Mouse (Mus musculus): ENCODE measurements around the gene Cyp27a1. TPM values are rescaled to one million over a fixed set of nuclear protein-coding genes. Genes with fewer than 3 reads are reported as not detected.

The Cyp27a1 gene
- polyA plus RNA-seq, 1 experiment from 2014 or later, result 8.9 TPM

DNA sequence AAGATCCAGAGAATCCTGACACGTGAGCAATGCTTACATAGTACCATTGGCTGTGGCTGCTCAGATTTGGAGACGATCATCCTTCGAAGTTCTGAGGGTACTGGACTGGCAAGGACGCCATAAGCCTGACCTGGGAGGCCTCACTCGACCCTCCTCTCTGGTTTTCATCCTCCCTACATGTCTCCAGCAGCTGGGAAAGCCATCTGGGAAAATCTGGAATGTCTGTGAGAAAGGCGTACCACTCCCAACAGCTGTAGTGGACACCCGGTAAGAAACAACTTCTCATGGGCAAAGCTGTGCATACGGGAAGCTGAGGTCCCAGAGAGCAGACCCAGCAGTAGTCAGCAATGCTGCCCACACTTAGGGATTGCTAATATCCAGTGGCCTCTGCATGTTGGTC is 38.8 kb downstream of the Cyp27a1 start:
- ATAC-seq (ENCODE audit: low read depth), result no peak
- Histone ChIP-seq H3K27me3 (ENCODE audit: control insufficient read depth, insufficient read depth, low read depth, low read length) (no peaks in the 10 kb centered on the region; the same call in 1 of the 2 replicates), H3K9me3 (replicated peaks; ENCODE audit: control insufficient read depth, low read length) (no peaks in the 10 kb centered on the region), H3K27ac (ENCODE audit: low read length) (no peak overlapping the region), H3K36me3 (ENCODE audit: control insufficient read depth, insufficient read depth) (no peaks in the 10 kb centered on the region), H3K4me1 (ENCODE audit: control insufficient read depth, low read depth, low read length) (no peaks in the 10 kb centered on the region; the same call in 1 of the 2 replicates), H3K9ac (ENCODE audit: low read depth, low read length) (no peak overlapping the region), H3K4me3 (ENCODE audit: low read depth, low read length) (no peak overlapping the region), H3K4me2 (ENCODE audit: low read depth, low read length) (no peak overlapping the region)
- 67% methylated on average over 8 of the region's 8 CpGs for WGBS (ENCODE audit: insufficient replicate concordance)

DNA sequence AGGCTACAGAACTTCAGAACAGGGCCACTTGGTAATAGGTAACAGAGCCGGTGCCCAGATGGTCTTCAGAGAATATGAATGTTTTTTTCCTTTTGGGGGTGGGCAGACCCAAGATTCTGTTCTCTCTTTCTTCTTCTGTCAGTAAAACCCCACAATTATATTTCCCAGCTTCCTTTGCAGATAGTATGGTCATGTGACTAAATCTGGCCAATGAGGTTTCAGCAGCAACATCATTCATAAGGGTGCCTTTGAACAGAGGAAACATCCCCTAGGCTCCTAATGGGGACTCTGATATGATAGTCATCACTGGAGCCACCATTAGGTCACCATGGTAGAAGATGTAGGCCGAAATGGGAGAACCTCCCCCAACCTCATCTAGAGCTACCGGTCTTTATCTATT is 39.5 kb downstream of the Cyp27a1 start:
- ATAC-seq (ENCODE audit: low read depth), result no peak
- Histone ChIP-seq H3K4me3 (ENCODE audit: low read depth, low read length) (no peak overlapping the region), H3K9me3 (replicated peaks; ENCODE audit: control insufficient read depth, low read length) (no peaks in the 10 kb centered on the region), H3K9ac (ENCODE audit: low read depth, low read length) (no peak overlapping the region), H3K27ac (ENCODE audit: low read length) (no peak overlapping the region), H3K4me1 (ENCODE audit: control insufficient read depth, low read depth, low read length) (no peaks in the 10 kb centered on the region; the same call in 1 of the 2 replicates), H3K4me2 (ENCODE audit: low read depth, low read length) (no peak overlapping the region), H3K36me3 (ENCODE audit: control insufficient read depth, insufficient read depth) (no peaks in the 10 kb centered on the region), H3K27me3 (ENCODE audit: control insufficient read depth, insufficient read depth, low read depth, low read length) (no peaks in the 10 kb centered on the region; the same call in 1 of the 2 replicates)
- 74% methylated on average over 3 of the region's 3 CpGs for WGBS (ENCODE audit: insufficient replicate concordance)

DNA sequence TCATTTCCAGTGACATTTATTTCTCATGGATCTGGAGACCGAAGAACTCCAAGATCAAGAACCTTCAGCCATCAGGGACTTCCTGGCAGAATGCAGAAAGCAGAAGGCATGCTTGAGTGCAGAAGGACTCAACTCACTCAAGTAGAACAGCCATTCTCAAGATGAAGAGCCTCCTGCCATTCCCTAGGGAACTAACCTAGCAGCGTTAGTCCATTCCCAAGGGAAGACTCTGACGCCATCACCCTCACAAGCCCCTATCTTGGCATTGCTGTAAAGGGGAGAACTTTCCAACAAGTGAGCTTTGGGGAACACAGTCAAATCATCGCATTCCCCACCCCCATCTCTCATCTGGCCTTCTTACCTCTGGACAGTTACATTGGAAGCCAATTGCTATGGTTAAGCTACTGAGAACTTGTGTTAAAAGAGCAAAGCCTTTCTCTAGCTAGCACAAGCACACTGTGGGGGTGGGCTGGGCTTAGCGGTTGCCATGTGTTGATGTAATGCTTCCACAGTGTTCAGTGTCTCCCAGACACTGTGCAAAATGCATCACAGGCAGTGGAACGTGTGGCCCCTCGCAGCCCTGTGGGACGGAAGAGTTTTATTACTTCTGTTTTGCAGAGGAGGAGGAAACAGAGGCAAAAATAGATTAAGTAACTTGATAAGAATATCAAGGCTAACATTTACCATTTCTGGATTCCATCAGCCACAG is 40.0 kb downstream of the Cyp27a1 start:
- Histone ChIP-seq H3K4me2 (ENCODE audit: low read depth, low read length) (no peak overlapping the region), H3K27ac (ENCODE audit: low read length) (no peak overlapping the region), H3K4me1 (ENCODE audit: control insufficient read depth, low read depth, low read length) (no peaks in the 10 kb centered on the region; the same call in 1 of the 2 replicates), H3K36me3 (ENCODE audit: control insufficient read depth, insufficient read depth) (no peaks in the 10 kb centered on the region), H3K9me3 (replicated peaks; ENCODE audit: control insufficient read depth, low read length) (no peaks in the 10 kb centered on the region), H3K9ac (ENCODE audit: low read depth, low read length) (no peak overlapping the region), H3K4me3 (ENCODE audit: low read depth, low read length) (no peak overlapping the region), H3K27me3 (ENCODE audit: control insufficient read depth, insufficient read depth, low read depth, low read length) (no peaks in the 10 kb centered on the region; the same call in 1 of the 2 replicates)
- 59% methylated on average over 8 of the region's 8 CpGs for WGBS (ENCODE audit: insufficient replicate concordance)
- no peak for ATAC-seq (ENCODE audit: low read depth)

DNA sequence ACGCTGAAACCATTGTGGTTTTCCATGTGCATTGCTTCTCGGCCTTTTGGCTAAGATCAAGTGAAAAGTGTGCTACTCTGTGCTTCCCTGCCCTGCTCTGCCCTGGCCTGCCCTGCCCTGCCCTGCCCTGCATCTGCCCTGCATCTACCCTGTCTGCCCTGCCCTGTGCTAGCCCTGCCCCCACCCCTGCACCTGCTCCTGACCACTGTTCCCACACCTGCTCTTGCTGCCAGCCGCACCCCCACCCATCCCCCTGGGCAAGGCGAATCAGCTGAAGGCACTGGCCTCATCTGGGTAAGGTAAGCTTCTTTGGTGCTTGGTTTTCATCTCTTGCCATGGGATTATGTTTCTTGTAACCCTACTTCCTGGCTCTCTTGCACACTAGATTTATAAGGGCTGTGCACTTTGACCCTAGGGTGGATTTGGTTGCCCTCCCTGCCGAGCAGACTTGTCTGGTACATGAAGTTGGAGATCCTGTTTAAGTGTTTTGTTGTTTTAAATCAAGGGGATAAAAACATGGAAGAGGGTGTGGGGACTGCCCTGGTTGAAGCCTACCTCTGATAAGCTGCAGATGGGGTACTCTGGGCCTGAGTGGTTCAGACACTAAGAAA is 40.9 kb downstream of the Cyp27a1 start:
- H3K4me2 ChIP-seq (ENCODE audit: low read depth, low read length), result no peak overlapping the region
- no peak for ATAC-seq (ENCODE audit: low read depth)
- no peaks in the 10 kb centered on the region for H3K27me3 ChIP-seq (ENCODE audit: control insufficient read depth, insufficient read depth, low read depth, low read length)
- no peaks in the 10 kb centered on the region for H3K36me3 ChIP-seq (ENCODE audit: control insufficient read depth, insufficient read depth)
- WGBS (ENCODE audit: insufficient replicate concordance), result 52% methylated on average over 5 of the region's 5 CpGs
- H3K9me3 ChIP-seq (replicated peaks; ENCODE audit: control insufficient read depth, low read length), result no peaks in the 10 kb centered on the region
- H3K4me1 ChIP-seq (ENCODE audit: control insufficient read depth, low read depth, low read length), result no peaks in the 10 kb centered on the region; the same call in 1 of the 2 replicates
- H3K27ac ChIP-seq (ENCODE audit: low read length), result no peak overlapping the region
- no peak overlapping the region for H3K4me3 ChIP-seq (ENCODE audit: low read depth, low read length)
- H3K9ac ChIP-seq (ENCODE audit: low read depth, low read length), result no peak overlapping the region

DNA sequence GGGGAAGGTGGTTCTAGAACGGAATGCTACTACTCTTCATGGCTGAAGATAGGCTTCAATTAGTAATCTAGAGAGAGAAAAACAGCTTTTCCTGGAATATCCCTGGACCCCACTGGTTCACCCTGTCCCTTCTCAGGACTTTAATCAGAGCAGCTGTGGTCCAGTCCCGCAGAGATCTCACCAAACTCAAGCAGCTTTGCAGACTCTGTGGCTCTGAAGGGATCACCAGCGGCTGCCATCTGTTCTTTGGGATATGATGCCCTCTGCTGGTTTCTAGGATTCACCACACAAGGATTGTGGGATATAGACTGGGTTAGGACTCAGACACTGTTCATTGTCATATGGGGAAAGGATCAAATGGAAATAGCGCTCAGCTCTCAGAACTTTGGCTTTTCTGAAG is 46.4 kb downstream of the Cyp27a1 start:
- Histone ChIP-seq H3K27ac (ENCODE audit: low read length) (no peak overlapping the region), H3K27me3 (ENCODE audit: control insufficient read depth, insufficient read depth, low read depth, low read length) (peaks cover 3% of the 10 kb centered on the region; the same call in 1 of the 2 replicates), H3K4me2 (ENCODE audit: low read depth, low read length) (no peak overlapping the region), H3K9me3 (replicated peaks; ENCODE audit: control insufficient read depth, low read length) (no peaks in the 10 kb centered on the region), H3K36me3 (ENCODE audit: control insufficient read depth, insufficient read depth) (no peaks in the 10 kb centered on the region), H3K4me3 (ENCODE audit: low read depth, low read length) (no peak overlapping the region), H3K4me1 (ENCODE audit: control insufficient read depth, low read depth, low read length) (no peaks in the 10 kb centered on the region), H3K9ac (ENCODE audit: low read depth, low read length) (no peak overlapping the region)
- no peak for ATAC-seq (ENCODE audit: low read depth)
- WGBS (ENCODE audit: insufficient replicate concordance), result 24% methylated on average over 4 of the region's 4 CpGs

DNA sequence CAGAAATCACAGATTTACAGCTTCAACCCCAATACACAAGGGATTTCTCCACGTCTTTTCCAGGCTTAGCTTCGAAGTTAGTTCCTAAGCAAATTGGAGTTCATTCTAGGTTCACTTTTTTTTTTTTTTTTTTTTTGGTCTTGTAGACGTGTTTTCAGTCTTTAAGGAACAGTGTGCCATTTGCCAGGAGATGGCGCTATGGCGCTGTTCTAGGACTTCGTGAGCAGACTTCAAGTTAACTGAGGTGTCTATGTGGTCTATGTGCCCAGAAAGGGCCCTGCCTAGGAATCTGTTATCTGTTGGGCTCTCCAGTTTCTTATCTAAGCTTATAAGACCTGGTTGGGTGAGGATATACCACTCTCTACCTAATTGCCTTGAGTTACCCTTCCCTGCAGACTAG is 49.7 kb downstream of the Cyp27a1 start:
- H3K4me3 ChIP-seq (ENCODE audit: low read depth, low read length), result no peak overlapping the region
- no peaks in the 10 kb centered on the region for H3K36me3 ChIP-seq (ENCODE audit: control insufficient read depth, insufficient read depth)
- no peak for ATAC-seq (ENCODE audit: low read depth)
- H3K9me3 ChIP-seq (replicated peaks; ENCODE audit: control insufficient read depth, low read length), result no peaks in the 10 kb centered on the region
- H3K4me2 ChIP-seq (ENCODE audit: low read depth, low read length), result no peak overlapping the region
- H3K9ac ChIP-seq (ENCODE audit: low read depth, low read length), result no peak overlapping the region
- H3K27me3 ChIP-seq (ENCODE audit: control insufficient read depth, insufficient read depth, low read depth, low read length), result peaks cover 6% of the 10 kb centered on the region; the same call in 1 of the 2 replicates
- H3K4me1 ChIP-seq (ENCODE audit: control insufficient read depth, low read depth, low read length), result no peaks in the 10 kb centered on the region
- H3K27ac ChIP-seq (ENCODE audit: low read length), result no peak overlapping the region
- WGBS (ENCODE audit: insufficient replicate concordance), result 2% methylated on average over 6 of the region's 6 CpGs

DNA sequence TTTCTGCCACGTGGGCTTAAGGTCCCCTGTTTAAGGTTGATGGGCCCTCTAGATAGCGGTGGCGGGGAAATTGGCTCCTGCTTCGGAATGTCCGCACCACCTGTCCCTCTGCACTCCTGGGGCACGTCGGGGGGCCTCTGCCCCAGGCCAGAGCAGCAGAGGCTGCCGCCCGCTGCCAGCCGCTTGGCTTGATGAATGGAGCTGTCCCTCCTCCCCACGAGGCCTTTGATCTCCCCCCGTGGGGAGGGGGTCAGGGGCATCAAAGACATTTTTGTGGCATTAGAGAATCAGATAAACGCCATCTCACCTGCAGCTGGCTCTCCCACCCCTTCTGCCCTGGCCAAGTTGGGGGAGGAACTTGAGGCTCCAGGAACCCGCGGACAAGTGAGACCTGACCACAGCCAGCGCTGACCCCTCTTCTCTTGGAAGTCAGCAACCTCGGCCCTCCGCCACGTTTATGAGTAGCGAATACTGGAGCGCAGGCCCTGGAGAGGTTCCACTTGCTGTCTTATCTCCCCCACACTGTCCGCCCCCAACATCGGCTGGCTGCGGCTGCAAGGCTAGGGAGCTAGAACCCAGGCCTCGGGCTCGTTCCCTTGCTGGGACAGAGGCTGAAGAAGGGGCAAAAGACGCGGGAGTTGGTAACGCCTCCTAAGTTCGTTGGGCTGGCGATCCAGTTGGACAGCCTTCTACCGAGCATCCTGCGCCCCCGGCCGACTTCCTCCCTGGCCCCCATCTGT is 57.5 kb downstream of the Cyp27a1 start:
- H3K36me3 ChIP-seq (ENCODE audit: control insufficient read depth, insufficient read depth), result no peaks in the 10 kb centered on the region
- peaks cover 73% of the 10 kb centered on the region for H3K27me3 ChIP-seq (ENCODE audit: control insufficient read depth, insufficient read depth, low read depth, low read length)
- peak overlapping the region; percentile 51 for H3K4me2 ChIP-seq (ENCODE audit: low read depth, low read length)
- no peaks in the 10 kb centered on the region for H3K4me1 ChIP-seq (ENCODE audit: control insufficient read depth, low read depth, low read length)
- ATAC-seq (ENCODE audit: low read depth), result no peak
- WGBS (ENCODE audit: insufficient replicate concordance), result 3% methylated on average over 35 of the region's 35 CpGs
- H3K9me3 ChIP-seq (replicated peaks; ENCODE audit: control insufficient read depth, low read length), result no peaks in the 10 kb centered on the region
- H3K9ac ChIP-seq (ENCODE audit: low read depth, low read length), result no peak overlapping the region
- no peak overlapping the region for H3K27ac ChIP-seq (ENCODE audit: low read length)
- no peak overlapping the region; the same call in 1 of the 2 replicates for H3K4me3 ChIP-seq (ENCODE audit: low read depth, low read length)

DNA sequence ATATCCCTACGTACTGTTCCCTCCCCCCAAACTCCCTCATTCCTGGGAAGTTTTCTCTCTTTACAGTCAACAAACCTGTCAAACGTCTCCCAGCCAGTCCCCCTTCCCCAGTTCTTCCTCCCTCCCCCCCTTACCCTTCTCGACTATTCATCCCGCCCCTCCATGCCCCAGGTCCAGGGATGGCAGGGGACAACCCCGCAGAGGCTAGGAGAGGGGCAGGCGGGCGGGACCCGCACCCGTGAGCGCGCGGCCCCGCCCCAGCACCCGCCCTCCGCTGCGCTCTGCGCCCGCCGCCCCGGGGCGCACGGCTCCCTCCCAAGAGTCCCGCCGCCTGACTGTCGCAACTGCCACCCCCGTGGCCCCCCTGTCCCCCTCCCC is 58.1 kb downstream of the Cyp27a1 start:
- H3K27ac ChIP-seq (ENCODE audit: low read length), result no peak overlapping the region
- H3K4me2 ChIP-seq (ENCODE audit: low read depth, low read length), result peak overlapping the region; percentile 51
- no peaks in the 10 kb centered on the region for H3K9me3 ChIP-seq (replicated peaks; ENCODE audit: control insufficient read depth, low read length)
- no peaks in the 10 kb centered on the region for H3K4me1 ChIP-seq (ENCODE audit: control insufficient read depth, low read depth, low read length)
- H3K4me3 ChIP-seq (ENCODE audit: low read depth, low read length), result peak overlapping the region; percentile 22
- no peaks in the 10 kb centered on the region for H3K36me3 ChIP-seq (ENCODE audit: control insufficient read depth, insufficient read depth)
- peaks cover 73% of the 10 kb centered on the region for H3K27me3 ChIP-seq (ENCODE audit: control insufficient read depth, insufficient read depth, low read depth, low read length)
- 0% methylated on average over 8 of the region's 26 CpGs for WGBS (ENCODE audit: insufficient replicate concordance)
- no peak for ATAC-seq (ENCODE audit: low read depth)
- H3K9ac ChIP-seq (ENCODE audit: low read depth, low read length), result no peak overlapping the region

DNA sequence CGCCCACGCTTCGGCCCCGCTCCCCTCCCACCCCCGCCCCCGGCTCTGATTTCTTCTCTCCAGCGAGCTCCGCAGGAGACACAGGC is 58.3 kb downstream of the Cyp27a1 start, which contains the start of gene Wnt6:
TSS of gene Wnt6 (plus strand) at position 48 of the 86 bp plus-strand sequence.
- Histone ChIP-seq H3K9me3 (replicated peaks; ENCODE audit: control insufficient read depth, low read length) (no peaks in the 10 kb centered on the region), H3K27ac (ENCODE audit: low read length) (no peak within 1 kb of the TSS), H3K27me3 (ENCODE audit: control insufficient read depth, insufficient read depth, low read depth, low read length) (peaks cover 73% of the 10 kb centered on the region), H3K4me1 (ENCODE audit: control insufficient read depth, low read depth, low read length) (no peaks in the 10 kb centered on the region), H3K4me3 (ENCODE audit: low read depth, low read length) (peak within 1 kb of the TSS; percentile 22), H3K4me2 (ENCODE audit: low read depth, low read length) (peak within 1 kb of the TSS; percentile 51), H3K9ac (ENCODE audit: low read depth, low read length) (no peak within 1 kb of the TSS), H3K36me3 (ENCODE audit: control insufficient read depth, insufficient read depth) (no peaks in the 10 kb centered on the region)
- ATAC-seq (ENCODE audit: low read depth), result no peak
- WGBS (ENCODE audit: insufficient replicate concordance), result no CpG with 5 or more reads among the region's 8 CpGs

All from liver, embryonic 16.5 days (tissue).